Mouse (Mus musculus): ENCODE measurements around the gene Lifr. TPM values are rescaled to one million over a fixed set of nuclear protein-coding genes. Genes with fewer than 3 reads are reported as not detected.

Gene Lifr
- total and polyA plus RNA-seq, 2 experiments, result 134 to 431 TPM

- H3K27ac ChIP-seq (replicated peaks; ENCODE audit: insufficient read depth, low read depth, low read length), result no peak overlapping the region
- H3K27me3 ChIP-seq (ENCODE audit: control insufficient read depth, insufficient read depth, low read length), result no peaks in the 10 kb centered on the region
- H3K79me2 ChIP-seq (ENCODE audit: control insufficient read depth, insufficient read depth, low read length), result no peaks in the 10 kb centered on the region
Measured at GRCm38 (mm10) chr15:7116699-7117098, 26.3 kb downstream of the Lifr start.

GRCm38 (mm10) chr15:7117944-7118343, 27.5 kb downstream of the Lifr start:
- TF ChIP-seq POLR2A (IDR thresholded peaks at IDR 0.05; ENCODE audit: extremely low read depth, insufficient read depth, low read length), result no peak
- TF ChIP-seq CTCF (IDR thresholded peaks at IDR 0.05; ENCODE audit: low read depth, low read length), result no peak
- Histone ChIP-seq H3K4me1 (ENCODE audit: control insufficient read depth, insufficient read depth, low read length) (peaks cover 2% of the 10 kb centered on the region; the same call in 1 of the 2 replicates), H3K36me3 (ENCODE audit: control insufficient read depth, insufficient read depth, low read length) (no peaks in the 10 kb centered on the region), H3K27me3 (ENCODE audit: control insufficient read depth, insufficient read depth, low read length) (no peaks in the 10 kb centered on the region), H3K9ac (ENCODE audit: low read depth, low read length) (no peak overlapping the region), H3K27ac (replicated peaks; ENCODE audit: insufficient read depth, low read depth, low read length) (no peak overlapping the region), H3K4me3 (ENCODE audit: insufficient read depth, low read depth, low read length) (no peak overlapping the region), H3K79me2 (ENCODE audit: control insufficient read depth, insufficient read depth, low read length) (no peaks in the 10 kb centered on the region)
- no peak for DNase-seq (ENCODE audit: extremely low read depth, low read depth, low spot score)
- 89% methylated on average over 6 of the region's 6 CpGs for WGBS

More at GRCm38 (mm10) chr15:7116699-7117098, 26.3 kb downstream of the Lifr start:
- TF ChIP-seq POLR2A (IDR thresholded peaks at IDR 0.05; ENCODE audit: extremely low read depth, insufficient read depth, low read length) (no peak), CTCF (IDR thresholded peaks at IDR 0.05; ENCODE audit: low read depth, low read length) (no peak)
- no peaks in the 10 kb centered on the region for H3K36me3 ChIP-seq (ENCODE audit: control insufficient read depth, insufficient read depth, low read length)
- no peak for DNase-seq (ENCODE audit: extremely low read depth, low read depth, low spot score)
- H3K4me3 ChIP-seq (ENCODE audit: insufficient read depth, low read depth, low read length), result no peak overlapping the region
- no peak overlapping the region for H3K9ac ChIP-seq (ENCODE audit: low read depth, low read length)
- 91% methylated on average over 3 of the region's 3 CpGs for WGBS
- H3K4me1 ChIP-seq (ENCODE audit: control insufficient read depth, insufficient read depth, low read length), result peaks cover 2% of the 10 kb centered on the region; the same call in 1 of the 2 replicates

GRCm38 (mm10) chr15:7118849-7119248, 28.4 kb downstream of the Lifr start:
- no peak overlapping the region for H3K27ac ChIP-seq (replicated peaks; ENCODE audit: insufficient read depth, low read depth, low read length)
- H3K4me3 ChIP-seq (ENCODE audit: insufficient read depth, low read depth, low read length), result no peak overlapping the region
- no peak for DNase-seq (ENCODE audit: extremely low read depth, low read depth, low spot score)
- peaks cover 2% of the 10 kb centered on the region; the same call in 1 of the 2 replicates for H3K4me1 ChIP-seq (ENCODE audit: control insufficient read depth, insufficient read depth, low read length)
- H3K79me2 ChIP-seq (ENCODE audit: control insufficient read depth, insufficient read depth, low read length), result no peaks in the 10 kb centered on the region
- TF ChIP-seq POLR2A (IDR thresholded peaks at IDR 0.05; ENCODE audit: extremely low read depth, insufficient read depth, low read length) (no peak), CTCF (IDR thresholded peaks at IDR 0.05; ENCODE audit: low read depth, low read length) (no peak)
- 67% methylated on average over 5 of the region's 5 CpGs for WGBS
- H3K36me3 ChIP-seq (ENCODE audit: control insufficient read depth, insufficient read depth, low read length), result no peaks in the 10 kb centered on the region
- no peak overlapping the region for H3K9ac ChIP-seq (ENCODE audit: low read depth, low read length)
- H3K27me3 ChIP-seq (ENCODE audit: control insufficient read depth, insufficient read depth, low read length), result no peaks in the 10 kb centered on the region

- no peaks in the 10 kb centered on the region for H3K36me3 ChIP-seq (ENCODE audit: control insufficient read depth, insufficient read depth, low read length)
- no peak overlapping the region for H3K4me3 ChIP-seq (ENCODE audit: insufficient read depth, low read depth, low read length)
- H3K9ac ChIP-seq (ENCODE audit: low read depth, low read length), result no peak overlapping the region
- peak; percentile 80 for DNase-seq (ENCODE audit: extremely low read depth, low read depth, low spot score)
- H3K27me3 ChIP-seq (ENCODE audit: control insufficient read depth, insufficient read depth, low read length), result no peaks in the 10 kb centered on the region
- peaks cover 2% of the 10 kb centered on the region; the same call in 1 of the 2 replicates for H3K4me1 ChIP-seq (ENCODE audit: control insufficient read depth, insufficient read depth, low read length)
- no peaks in the 10 kb centered on the region for H3K79me2 ChIP-seq (ENCODE audit: control insufficient read depth, insufficient read depth, low read length)
- no peak overlapping the region for H3K27ac ChIP-seq (replicated peaks; ENCODE audit: insufficient read depth, low read depth, low read length)
- TF ChIP-seq POLR2A (IDR thresholded peaks at IDR 0.05; ENCODE audit: extremely low read depth, insufficient read depth, low read length), result no peak
- TF ChIP-seq CTCF (IDR thresholded peaks at IDR 0.05; ENCODE audit: low read depth, low read length), result no peak
- whole genome bisulfite sequencing, result 14% methylated on average over 8 of the region's 8 CpGs
Measured at GRCm38 (mm10) chr15:7119930-7120512, 29.6 kb downstream of the Lifr start.

- TF ChIP-seq POLR2A (IDR thresholded peaks at IDR 0.05; ENCODE audit: extremely low read depth, insufficient read depth, low read length), result no peak
- TF ChIP-seq CTCF (IDR thresholded peaks at IDR 0.05; ENCODE audit: low read depth, low read length), result no peak
- no peak overlapping the region for H3K9ac ChIP-seq (ENCODE audit: low read depth, low read length)
- peaks cover 2% of the 10 kb centered on the region; the same call in 1 of the 2 replicates for H3K4me1 ChIP-seq (ENCODE audit: control insufficient read depth, insufficient read depth, low read length)
- DNase-seq (ENCODE audit: extremely low read depth, low read depth, low spot score), result no peak
- 86% methylated on average over 5 of the region's 5 CpGs for WGBS
- no peak overlapping the region for H3K27ac ChIP-seq (replicated peaks; ENCODE audit: insufficient read depth, low read depth, low read length)
- H3K4me3 ChIP-seq (ENCODE audit: insufficient read depth, low read depth, low read length), result no peak overlapping the region
- no peaks in the 10 kb centered on the region for H3K79me2 ChIP-seq (ENCODE audit: control insufficient read depth, insufficient read depth, low read length)
- H3K36me3 ChIP-seq (ENCODE audit: control insufficient read depth, insufficient read depth, low read length), result no peaks in the 10 kb centered on the region
- H3K27me3 ChIP-seq (ENCODE audit: control insufficient read depth, insufficient read depth, low read length), result no peaks in the 10 kb centered on the region
Measured at GRCm38 (mm10) chr15:7123781-7124450, 33.5 kb downstream of the Lifr start.

GRCm38 (mm10) chr15:7126171-7126570, 35.8 kb downstream of the Lifr start:
- peaks cover 9% of the 10 kb centered on the region; the same call in 1 of the 2 replicates for H3K79me2 ChIP-seq (ENCODE audit: control insufficient read depth, insufficient read depth, low read length)
- no peaks in the 10 kb centered on the region for H3K27me3 ChIP-seq (ENCODE audit: control insufficient read depth, insufficient read depth, low read length)
- TF ChIP-seq POLR2A (IDR thresholded peaks at IDR 0.05; ENCODE audit: extremely low read depth, insufficient read depth, low read length) (no peak), CTCF (IDR thresholded peaks at IDR 0.05; ENCODE audit: low read depth, low read length) (no peak)
- peaks cover 1% of the 10 kb centered on the region; the same call in 1 of the 2 replicates for H3K4me1 ChIP-seq (ENCODE audit: control insufficient read depth, insufficient read depth, low read length)
- H3K36me3 ChIP-seq (ENCODE audit: control insufficient read depth, insufficient read depth, low read length), result no peaks in the 10 kb centered on the region
- no peak for DNase-seq (ENCODE audit: extremely low read depth, low read depth, low spot score)
- no peak overlapping the region for H3K4me3 ChIP-seq (ENCODE audit: insufficient read depth, low read depth, low read length)
- H3K9ac ChIP-seq (ENCODE audit: low read depth, low read length), result no peak overlapping the region
- no peak overlapping the region for H3K27ac ChIP-seq (replicated peaks; ENCODE audit: insufficient read depth, low read depth, low read length)
- WGBS, result 69% methylated on average over 1 of the region's 1 CpGs
